Mouse (Mus musculus): ENCODE measurements around the gene Gm12394. TPM values are rescaled to one million over a fixed set of nuclear protein-coding genes. Genes with fewer than 3 reads are reported as not detected.

Gm12394 gene
- polyA plus RNA-seq (2017; shearing (Covaris generic)), result under 1 TPM; 0.10 to 0.12 TPM

GRCm38 (mm10) chr4:42856671-42857070 is at the start of gene Gm12394:
Gene Gm12394, minus strand, starts transcription at chr4:42856771.

DNA sequence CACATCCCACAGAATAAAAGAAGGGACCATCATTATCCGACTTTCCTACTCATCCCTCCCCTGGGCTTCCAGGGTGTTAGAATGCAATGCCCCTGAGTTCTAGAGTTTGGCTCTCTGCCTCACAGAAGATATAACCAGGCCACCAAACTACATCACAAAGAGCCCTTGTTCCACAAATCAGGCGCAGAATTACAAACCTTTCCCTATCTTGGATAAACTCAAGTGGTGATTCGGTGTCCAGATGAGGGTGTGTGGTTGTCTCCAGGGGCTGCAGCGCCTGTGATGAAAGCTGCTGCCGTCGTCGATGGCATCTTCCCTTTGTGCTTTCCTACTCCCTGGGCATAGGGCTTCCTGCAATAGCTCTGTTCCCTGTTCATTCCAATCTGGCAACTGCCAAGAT is 17.6 kb upstream of the Gm12394 start, which contains the start of gene Fam205c:
Fam205c (minus strand) TSS at position 101 of the 400 bp plus-strand sequence.

DNA sequence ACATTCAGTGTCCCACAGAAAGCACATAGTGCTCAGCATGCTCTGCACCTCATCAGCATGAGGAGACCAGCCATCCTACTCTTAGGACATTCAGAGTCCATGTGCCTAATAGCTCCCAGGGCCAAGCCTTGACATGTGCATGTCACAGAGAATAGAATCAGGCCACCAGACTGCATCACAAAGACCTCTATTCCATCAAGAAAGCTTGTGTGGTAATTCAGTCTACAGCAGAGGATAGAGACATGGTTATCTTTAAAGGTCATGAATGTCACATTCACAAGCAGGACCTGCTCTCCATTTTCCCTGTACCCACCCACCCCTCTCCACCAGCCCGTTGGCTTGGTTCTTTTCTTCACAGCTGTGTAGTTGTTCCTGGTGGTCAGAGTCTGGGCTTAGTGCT is 2.8 kb downstream of the Gm12394 start, which contains the start of gene Fam205a1:
Fam205a1 (minus strand) TSS at position 101 of the 400 bp plus-strand sequence.

GRCm38 (mm10) chr4:42773893-42774292 is 82.7 kb downstream of the Gm12394 start, which contains the start of gene Ccl21a:
Gene Ccl21a, minus strand, starts transcription at chr4:42773993.

GRCm38 (mm10) chr4:42756477-42756876 is 100.1 kb downstream of the Gm12394 start, which contains the start of gene Ccl19:
Gene Ccl19, minus strand, starts transcription at chr4:42756577.

GRCm38 (mm10) chr4:42735245-42735644 is 121.3 kb downstream of the Gm12394 start, which contains the start of gene 4930578G10Rik:
Gene 4930578G10Rik, plus strand, starts transcription at chr4:42735545.

Other genes with a start within 250 kb of the Gm12394 start
- gene Gm10591, start 244.6 kb downstream of the Gm12394 start, polyA plus RNA-seq (2017; shearing (Covaris generic)), result not detected
- gene Gm2564, start 227.1 kb downstream of the Gm12394 start, polyA plus RNA-seq (2017; shearing (Covaris generic)), result under 1 TPM in 1 of 2 experiments, not detected in 1; 0.39 TPM
- gene Ccl27b, start 201.5 kb downstream of the Gm12394 start, polyA plus RNA-seq (2017; shearing (Covaris generic)), result not detected
- not detected for gene Il11ra2, start 194.9 kb downstream of the Gm12394 start, polyA plus RNA-seq (2017; shearing (Covaris generic))
- gene 4930578G10Rik, start 121.2 kb downstream of the Gm12394 start, polyA plus RNA-seq (2017; shearing (Covaris generic)), result under 1 TPM in 1 of 2 experiments, not detected in 1; 0.32 TPM
- gene Ccl19, start 100.2 kb downstream of the Gm12394 start, polyA plus RNA-seq (2017; shearing (Covaris generic)), result under 1 TPM in 1 of 2 experiments, not detected in 1; 0.31 TPM
- not detected for gene Ccl21a, start 82.8 kb downstream of the Gm12394 start, polyA plus RNA-seq (2017; shearing (Covaris generic))
- not detected for gene Fam205a1, start 2.9 kb downstream of the Gm12394 start, polyA plus RNA-seq (2017; shearing (Covaris generic))
- gene Fam205c, start 17.5 kb upstream of the Gm12394 start, polyA plus RNA-seq (2017; shearing (Covaris generic)), result under 1 TPM in 1 of 2 experiments, not detected in 1; 0.36 TPM
- gene Phf24, start 59.9 kb upstream of the Gm12394 start, polyA plus RNA-seq (2017; shearing (Covaris generic)), result under 1 TPM; 0.10 to 0.36 TPM
- 10 to 100 TPM; 11.1 to 13.6 TPM for gene Dnajb5, start 93.0 kb upstream of the Gm12394 start, polyA plus RNA-seq (2017; shearing (Covaris generic))
- gene 1700022I11Rik, start 112.8 kb upstream of the Gm12394 start, polyA plus RNA-seq (2017; shearing (Covaris generic)), result under 1 TPM in 1 of 2 experiments, not detected in 1; 0.42 TPM
- 100 to 1,000 TPM; 311 to 420 TPM for gene Vcp, start 143.7 kb upstream of the Gm12394 start, polyA plus RNA-seq (2017; shearing (Covaris generic))
- gene Fancg, start 153.7 kb upstream of the Gm12394 start, polyA plus RNA-seq (2017; shearing (Covaris generic)), result 10 to 100 TPM; 22.2 to 26.7 TPM
- gene Pigo, start 169.0 kb upstream of the Gm12394 start, polyA plus RNA-seq (2017; shearing (Covaris generic)), result 10 to 100 TPM; 27.7 to 33.8 TPM
- 100 to 1,000 TPM; 140 to 169 TPM for gene Stoml2, start 174.9 kb upstream of the Gm12394 start, polyA plus RNA-seq (2017; shearing (Covaris generic))
- gene Fam214b, start 189.4 kb upstream of the Gm12394 start, polyA plus RNA-seq (2017; shearing (Covaris generic)), result 10 to 100 TPM in 1 of 2 experiments, 1 to 10 TPM in 1; 6.0 to 10.6 TPM
- gene Unc13b, start 202.2 kb upstream of the Gm12394 start, polyA plus RNA-seq (2017; shearing (Covaris generic)), result under 1 TPM in 1 of 2 experiments, not detected in 1; 0.28 TPM